Mouse (Mus musculus) brain, embryonic 14.5 days (tissue): ENCODE measurements around the gene Tgm5.

ENCODE experiments used
- CTCF ChIP-seq: fragments of 200-500 bp; IDR thresholded peaks from 2 replicates; pipeline ENCODE4 v1.5.1; 2012; ENCODE audit warnings: inconsistent platforms, mild to moderate bottlenecking, moderate library complexity, borderline replicate concordance; ENCODE audit not compliant: insufficient read depth, insufficient read length; ENCODE audit errors: extremely low read depth
- POLR2A ChIP-seq: fragments of 200-500 bp; IDR thresholded peaks from 2 replicates; pipeline ENCODE4 v1.6.1; 2012; ENCODE audit warnings: mild to moderate bottlenecking, inconsistent platforms, borderline replicate concordance; ENCODE audit not compliant: poor library complexity, insufficient read depth, insufficient read length, severe bottlenecking; ENCODE audit errors: extremely low read depth

GRCm38 (mm10) chr2:120998863-120999262 is 86.8 kb downstream of the Tgm5 start:
- TF ChIP-seq CTCF (no peak), POLR2A (no peak)
